Mouse (Mus musculus) left cerebral cortex, adult 11 months (tissue): ENCODE measurements around the gene Wdr34.
"Not testable (repeated sequence)": the region's sequence is repeated elsewhere in the genome, so short reads cannot be mapped to it uniquely, and the experiment has no call there.

ENCODE experiments used
- DNase-seq: peaks from one replicate; pipeline ENCODE4 v3.0.0; 2022; ENCODE audit warnings: low spot score

Wdr34 gene

DNA sequence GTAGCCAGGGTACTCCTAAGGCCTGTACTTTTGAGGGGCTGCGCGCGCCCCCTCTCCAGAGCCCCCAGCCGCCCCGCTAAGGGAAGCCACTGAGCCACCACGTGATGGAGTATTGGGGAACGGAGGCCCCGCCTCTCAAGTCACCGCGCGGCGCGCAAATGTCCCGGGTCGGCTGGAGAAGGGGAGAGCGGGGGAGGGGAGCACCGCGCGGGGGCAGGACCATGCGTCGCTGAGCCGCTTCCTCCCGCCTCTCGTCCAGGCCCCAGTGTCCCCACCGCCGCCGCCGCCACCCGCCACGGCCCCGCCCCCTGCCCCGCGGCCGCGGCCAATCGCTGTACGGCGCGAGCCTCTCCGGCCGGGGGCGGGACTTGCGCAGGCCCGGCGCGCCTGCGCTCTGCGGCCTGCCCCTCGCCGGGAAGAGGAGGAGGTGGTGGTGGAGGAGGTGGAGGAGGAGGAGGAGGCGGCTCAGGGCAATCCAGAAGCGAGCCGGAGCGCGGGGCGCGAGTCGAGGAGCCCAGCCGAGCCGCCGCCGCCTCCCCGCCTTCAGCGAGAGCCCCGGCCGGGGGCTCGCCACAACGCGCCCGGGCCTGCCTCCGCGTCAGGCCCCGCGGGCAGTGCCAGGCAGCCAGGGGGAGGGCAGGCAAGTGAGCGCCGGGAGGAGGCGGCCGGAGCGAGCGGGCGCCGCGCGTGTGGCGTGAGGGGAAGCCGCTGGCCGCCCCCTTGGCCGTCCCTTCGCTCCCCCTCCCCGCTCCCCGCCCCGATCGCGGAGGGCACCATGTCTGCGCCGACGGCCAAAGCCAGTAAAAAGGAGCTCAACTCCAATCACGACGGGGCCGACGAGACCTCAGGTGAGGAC lies 17.6 kb upstream of the Wdr34 start:
- DNase-seq: peak; percentile 87

DNA sequence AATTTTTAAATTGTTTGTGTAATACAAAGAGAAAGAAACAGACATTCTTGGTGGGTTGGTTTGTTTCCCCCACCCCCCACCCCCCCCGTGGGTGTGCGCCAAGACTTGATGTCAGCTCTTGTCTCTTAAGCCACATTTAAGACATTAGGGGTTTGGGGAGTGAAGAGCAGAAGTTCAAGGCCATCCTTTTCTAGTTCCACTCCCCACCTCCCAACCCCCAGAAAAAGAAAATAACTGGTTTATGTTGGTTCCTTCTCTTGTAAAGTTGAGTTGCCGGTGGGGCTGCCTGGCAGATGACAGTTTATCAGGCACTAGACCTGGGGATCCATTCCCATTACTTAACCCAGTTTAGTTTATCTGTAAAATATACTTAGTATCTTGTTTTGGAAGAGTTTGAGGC lies 15.6 kb upstream of the Wdr34 start:
- DNase-seq: no peak

DNA sequence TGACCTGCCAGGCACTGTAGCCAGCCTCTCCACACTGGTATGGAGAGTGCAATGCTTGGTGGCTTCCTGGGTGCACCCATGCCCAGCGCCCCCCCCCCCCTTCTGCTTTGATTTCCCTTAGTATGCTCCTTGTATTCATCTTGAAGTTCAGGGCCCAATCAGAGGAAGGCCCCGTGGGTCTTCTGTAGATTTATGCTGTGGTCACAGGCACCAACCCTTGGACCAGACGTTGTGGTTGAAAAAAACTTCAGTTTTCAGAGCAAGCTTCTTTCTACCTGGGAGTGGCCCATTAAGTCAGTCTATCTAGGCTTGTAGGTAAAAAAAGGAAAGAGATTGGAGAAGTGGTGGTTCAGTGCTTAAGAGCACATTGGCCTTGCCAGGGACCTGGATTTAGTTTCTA lies 15.1 kb upstream of the Wdr34 start:
- DNase-seq: no peak

DNA sequence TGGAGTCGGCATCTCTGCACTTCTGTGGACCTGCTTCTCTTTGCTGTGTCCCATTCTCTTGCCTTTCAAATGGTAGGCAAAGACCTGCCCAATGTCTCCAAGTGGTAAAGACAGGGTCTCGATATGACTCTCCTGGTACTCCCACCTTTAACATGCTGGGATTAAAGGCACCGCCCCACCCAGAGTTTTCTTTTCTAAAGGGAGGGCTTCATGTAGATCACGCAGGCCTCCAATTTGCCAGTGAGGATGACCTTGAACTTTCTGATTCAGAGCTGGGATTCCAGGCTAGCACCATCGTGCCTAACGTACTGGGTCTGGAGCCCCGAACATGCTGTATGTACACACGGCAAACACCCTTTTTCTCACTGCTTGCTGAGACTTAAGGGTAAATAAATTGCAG lies 14.6 kb upstream of the Wdr34 start:
- DNase-seq: no peak

DNA sequence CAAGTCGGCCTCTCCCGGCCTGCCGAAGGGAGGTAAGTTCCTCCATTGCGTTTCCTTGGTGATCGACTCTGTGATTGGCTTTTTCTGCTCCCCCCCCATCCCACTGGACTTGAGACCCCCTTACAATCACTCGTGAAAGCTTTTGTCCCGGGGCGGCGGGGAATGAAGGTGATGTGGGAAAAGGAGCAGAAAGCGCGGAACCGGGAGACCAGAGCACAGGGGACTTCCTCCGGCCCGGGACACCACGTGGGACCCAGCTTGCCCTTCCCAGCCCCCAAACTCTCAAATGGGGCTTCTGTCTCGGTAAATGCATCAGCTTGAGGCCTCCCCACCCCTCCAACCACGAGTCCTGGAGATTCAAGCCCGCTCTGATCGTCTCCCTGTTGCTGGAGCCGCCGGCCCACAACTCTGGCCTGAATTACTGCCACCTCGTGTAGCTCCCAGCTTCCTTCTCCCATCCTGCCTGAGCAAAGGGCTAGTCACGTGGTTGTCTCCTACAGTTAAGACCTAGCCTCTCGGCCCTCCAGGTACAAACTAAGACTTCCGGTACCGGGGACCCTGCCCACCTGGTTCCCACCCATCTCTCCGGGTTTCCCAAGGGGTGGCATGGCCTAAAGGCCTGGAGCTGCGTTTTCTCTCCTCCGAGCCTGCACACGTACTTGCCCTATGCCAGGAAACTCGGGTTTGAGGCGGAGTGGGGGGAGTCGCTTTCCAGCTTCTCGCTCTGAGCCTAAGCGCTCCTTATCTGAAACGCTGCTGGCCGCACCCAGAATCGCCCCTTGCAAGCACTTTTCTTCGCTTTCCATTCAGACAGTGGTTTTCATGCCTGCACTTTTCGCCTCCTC lies 13.8 kb upstream of the Wdr34 start:
- DNase-seq: no peak

DNA sequence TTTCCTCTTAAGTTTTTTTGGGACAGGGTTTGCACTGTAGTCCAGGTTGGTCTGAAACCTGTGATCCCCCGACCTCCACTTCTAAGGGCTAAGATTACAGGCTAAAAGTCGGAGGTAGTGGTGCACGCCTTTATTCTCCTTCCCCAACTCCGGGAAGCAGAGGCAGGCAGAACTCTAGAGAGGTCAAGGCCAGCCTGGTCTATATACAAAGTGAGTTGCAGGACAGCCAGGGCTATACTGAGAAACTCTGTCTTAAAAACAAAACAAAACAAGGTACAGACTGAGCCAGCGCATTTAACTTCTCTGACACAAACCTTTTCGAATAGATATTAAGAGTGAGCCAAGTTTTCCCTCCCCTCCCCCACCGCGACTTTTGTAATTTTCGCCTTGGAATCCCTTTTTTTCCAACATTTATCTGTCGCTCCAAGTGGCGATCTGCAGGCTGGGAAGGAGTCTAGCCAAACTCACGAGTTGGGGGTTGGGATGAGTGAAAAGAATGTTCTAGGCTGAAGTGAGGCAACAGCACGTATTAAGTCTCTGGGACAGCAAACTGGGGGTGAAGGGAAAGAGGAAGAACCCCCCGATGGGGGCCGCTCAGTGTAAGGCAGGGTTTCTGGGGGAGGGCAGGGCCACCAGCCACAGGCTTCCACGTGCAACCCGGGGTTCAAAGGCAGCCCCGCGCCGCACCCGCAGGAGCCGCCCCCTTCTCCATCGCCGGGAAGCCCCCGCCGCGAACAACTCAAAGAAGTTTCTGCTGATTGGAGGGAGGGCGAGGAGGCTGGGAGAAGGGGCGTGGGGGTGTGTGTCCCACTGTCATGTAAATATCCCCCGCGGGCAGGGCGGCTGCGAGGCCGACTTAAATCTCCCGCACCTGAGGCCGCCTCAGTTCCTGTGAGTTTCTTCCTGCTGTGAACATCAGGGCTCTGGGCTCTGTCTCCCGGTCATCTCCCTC lies 12.8 kb upstream of the Wdr34 start:
- no peak for DNase-seq

DNA sequence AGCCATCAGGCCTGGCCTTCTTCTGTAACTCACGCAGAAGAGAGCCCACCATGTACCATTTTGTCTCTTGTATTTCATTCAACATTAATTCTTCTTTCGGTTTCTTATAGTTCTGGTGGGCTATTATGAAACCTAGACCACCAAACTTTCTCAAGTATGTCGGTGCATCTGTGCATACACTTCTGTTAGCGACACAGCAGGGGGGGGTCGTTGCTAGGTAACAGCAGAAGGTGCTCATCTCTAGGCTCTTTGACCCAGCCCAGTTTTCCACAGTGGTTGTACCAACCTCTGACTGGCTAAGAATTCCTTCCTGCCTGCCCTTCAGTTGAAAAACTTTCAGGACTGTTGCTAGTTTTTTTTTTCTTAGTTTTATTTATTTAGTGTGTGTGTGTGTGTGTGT lies 9.7 kb upstream of the Wdr34 start:
- DNase-seq: no peak

DNA sequence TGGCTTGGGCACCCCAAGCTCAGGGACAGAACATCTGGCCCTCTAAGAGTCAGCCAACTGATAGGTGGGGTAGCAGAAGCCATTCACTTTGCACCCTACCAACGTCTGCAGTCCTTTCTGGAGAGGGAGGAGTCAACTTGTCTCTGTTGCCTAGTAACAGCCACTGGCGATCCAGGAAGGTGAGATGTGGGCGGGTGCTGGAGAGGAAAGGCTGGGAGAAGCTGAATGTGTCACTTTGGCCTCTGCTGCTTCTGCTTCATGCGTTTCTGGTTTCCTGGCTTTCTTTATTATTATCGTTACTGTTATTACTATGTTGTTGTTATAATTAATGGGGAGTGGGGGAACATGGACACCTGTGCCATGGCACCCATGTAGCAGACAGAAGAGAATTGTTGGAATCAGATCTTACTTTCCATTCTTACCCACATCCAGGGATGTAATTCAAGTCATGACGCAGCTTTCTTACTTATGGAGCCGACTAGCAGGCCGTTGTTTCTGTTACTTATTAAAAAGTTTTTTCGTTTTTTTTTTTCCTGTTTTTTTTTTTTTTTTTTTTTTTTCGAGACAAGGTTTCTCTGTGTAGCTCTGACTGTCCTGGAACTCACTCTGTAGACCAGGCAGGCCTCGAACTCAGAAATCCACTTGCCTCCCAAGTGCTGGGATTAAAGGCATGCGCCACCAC lies 8.7 kb upstream of the Wdr34 start, which contains the start of gene Set:
Gene Set, plus strand, starts transcription at position 156 of the 682 bp plus-strand sequence.
- no peak for DNase-seq

DNA sequence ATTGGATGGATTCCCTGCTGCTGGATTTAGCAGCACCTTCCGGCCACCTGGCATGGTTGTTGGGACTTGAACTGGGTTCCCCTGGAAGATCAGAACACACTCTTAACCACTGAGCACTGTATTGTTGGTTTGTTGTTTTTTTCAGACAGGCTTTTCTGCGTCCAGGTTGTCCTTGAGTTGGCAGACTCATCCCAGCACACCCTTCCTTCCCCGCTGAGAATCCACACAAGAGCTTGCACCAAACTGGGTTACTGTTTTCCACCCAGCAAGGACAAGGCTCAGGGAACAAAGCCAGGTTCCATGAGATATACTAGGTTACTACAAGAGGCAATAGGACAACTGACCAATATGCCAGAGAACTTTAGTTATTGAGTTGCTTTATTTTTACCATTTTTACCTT lies 8.1 kb upstream of the Wdr34 start:
- DNase-seq: no peak

DNA sequence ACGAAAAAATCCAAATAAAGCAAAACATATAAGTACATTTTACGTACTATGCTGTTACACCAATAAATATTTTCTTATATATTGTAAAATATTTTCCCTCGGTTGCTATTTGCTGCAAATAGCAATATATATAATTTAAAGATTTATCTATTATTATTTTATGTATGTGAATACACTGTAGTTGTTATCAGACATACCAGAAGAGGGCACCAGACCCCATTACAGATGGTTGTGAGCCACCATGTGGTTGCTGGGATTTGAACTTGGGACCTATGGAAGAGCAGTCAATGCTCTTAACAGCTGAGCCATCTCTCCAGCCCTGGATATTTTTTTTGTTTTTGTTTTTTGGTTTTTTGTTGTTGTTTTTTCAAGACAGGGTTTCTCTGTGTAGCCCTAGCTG lies 6.6 kb upstream of the Wdr34 start:
- DNase-seq: not testable (repeated sequence)

DNA sequence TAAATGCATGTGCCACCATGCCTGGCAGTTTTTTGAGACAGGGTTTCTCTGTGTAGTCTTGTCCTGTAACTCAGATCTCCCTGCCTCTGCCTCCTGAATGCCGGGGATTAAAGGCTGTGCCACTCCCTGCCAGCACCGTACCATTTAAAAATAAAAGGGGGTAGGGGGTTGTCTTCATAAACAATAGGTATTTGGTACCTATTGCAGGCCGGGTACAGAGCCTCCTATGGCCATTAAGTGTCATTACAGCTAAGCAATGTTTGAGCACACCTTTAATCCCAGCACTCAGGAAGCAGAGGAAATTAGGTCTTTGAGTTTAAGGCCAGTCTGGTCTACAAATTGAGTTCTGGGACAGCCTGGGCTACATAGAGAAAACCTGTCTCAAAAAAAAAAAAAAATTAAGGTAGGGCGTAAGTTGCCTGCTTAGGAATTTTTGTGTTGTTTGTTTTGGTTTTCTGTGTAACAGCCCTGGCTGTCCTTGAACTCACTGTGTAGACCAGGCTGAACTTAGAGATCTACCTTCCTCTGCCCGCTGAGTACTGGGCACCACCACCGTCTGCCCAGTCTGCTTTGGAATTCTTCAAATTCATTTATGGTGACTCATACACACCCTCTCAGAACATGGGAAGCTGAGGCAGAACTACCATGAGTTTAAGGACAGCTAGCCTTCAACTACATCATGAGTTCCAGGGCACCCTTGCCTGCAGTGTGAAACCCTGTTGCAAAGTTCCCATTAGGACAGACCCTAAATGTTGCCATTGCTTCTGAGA lies 3.5 kb upstream of the Wdr34 start:
- DNase-seq: no peak

DNA sequence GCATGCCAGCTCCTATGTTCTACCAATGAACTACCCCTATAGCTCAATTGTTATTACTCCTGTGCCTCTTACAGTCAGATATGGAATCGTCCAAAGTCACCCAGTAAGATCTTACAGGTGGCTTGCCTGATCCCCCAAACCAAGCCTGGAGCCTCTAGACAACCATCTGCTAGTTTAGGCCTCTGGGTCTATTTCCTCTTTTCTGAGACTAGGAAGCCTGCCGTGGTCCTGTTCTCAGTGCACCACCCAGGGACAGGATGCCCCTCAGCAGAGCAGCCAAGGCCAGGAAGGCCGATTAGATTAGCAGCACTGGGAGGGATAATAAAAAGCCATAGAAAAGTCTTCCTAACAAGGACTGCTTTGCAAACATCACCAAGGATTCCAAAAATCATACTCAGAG lies 1.1 kb upstream of the Wdr34 start:
- DNase-seq: no peak

DNA sequence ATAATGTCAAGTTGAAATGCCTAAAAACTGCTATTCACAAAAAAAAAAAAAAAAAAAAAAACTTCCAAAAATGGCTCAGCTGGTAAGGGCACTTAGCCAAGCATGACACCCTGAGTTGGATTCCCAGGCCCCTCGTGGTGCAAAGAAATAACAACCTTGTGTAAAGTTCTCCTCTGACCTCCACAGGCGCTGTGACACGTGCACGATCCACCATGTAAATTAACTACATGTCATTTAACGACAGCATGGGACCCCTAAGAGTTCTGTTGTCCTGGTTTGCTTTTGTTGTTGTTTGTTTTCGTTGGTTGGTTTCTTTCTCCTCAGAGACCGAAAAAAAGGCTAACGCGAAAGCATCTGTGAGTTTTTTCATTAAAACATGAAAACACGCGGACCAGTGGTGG lies 580 bp downstream of the Wdr34 start:
- no peak for DNase-seq

DNA sequence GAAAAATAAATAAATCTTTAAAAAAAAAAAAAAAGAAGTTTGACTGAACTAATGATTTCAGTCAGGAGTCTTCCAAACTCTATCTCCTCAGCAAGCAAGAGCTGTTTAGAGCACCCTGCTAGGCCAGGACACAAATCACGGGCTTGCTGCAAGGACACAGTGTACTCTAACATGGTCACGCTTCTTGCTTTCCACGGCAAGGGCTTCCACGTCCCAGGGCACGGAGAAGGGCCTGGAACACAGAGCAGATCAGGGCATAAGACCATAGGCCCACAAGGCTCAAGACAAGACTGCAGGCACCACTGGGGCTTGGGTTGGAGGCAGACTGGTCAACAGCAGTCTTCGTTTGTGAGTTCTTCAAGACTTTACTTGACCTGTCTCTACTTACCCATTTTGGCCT lies 1.6 kb downstream of the Wdr34 start:
- DNase-seq: no peak

DNA sequence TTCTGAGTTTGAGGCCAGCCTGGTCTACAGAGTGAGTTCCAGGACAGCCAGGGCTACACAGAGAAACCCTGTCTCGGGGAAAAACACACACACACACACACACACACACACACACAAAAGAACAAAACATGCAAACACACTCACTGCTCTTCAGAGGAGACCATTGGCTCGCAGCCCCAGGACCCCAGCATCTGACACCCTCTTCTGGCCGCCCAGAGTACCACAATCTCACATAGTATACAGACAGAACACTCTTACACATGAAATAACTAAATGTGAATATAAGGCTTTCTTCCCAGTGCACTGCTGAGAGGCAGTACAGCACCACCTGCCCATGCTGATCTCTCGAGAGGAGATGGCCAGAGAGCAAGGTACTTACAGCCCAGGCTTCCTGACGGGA lies 4.1 kb downstream of the Wdr34 start:
- DNase-seq: no peak

DNA sequence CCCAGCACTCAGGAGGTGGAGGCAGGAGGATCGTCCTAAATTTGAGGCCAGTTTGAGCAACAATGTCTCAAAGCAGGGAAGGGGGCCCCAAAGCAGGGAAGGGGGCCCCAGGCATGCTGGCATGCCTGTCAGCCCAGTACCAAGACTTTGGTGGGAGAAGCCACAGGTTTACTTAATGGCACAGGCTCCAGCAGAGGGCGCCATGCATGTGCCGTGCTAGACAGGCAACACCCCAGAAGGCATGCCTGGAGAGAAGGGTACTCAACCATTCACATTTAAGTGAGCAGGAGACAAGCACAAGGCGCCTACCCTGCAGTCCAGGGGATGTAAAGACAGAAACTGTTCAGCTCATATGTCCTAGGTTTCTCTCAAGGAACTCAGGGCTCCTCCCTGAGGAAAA lies 6.2 kb downstream of the Wdr34 start:
- DNase-seq: no peak

DNA sequence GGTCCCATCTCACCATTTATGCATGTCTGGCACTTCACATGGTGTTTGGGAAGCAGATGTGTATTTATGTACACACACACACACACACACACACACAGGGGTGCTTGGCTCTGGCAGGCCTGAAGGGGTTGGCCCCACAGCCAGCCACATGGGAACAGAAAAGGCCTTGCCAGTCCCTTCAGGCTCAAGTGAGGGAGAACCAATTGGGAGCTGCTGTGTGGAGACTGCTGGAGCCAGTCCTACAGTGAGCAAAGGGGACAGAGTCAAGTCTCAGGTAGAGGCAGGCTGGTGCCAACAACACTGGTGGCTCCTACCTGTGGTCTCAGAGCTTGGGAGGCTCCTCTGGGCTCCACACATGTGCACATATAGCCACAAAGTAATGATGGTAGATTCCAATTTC lies 9.0 kb downstream of the Wdr34 start:
- DNase-seq: no peak

DNA sequence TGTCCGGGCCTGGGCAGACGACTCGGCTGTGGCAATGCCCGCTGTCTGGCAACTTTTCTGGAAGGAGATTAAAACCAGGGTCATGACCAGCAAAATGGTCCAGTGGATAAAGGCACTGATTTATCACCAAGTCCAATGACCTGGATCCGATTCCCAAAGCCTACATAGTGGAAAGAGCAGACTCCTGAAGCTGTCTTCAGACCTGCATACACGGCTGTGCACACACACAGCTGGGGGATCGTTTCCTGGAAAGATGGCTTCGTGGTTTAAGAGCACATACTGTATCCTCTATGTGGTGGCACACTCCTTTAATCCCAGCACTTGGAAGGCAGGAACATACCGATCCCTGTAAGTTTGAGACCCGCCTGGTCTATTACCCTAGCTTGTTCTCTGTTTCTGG lies 10.3 kb downstream of the Wdr34 start:
- no peak for DNase-seq

DNA sequence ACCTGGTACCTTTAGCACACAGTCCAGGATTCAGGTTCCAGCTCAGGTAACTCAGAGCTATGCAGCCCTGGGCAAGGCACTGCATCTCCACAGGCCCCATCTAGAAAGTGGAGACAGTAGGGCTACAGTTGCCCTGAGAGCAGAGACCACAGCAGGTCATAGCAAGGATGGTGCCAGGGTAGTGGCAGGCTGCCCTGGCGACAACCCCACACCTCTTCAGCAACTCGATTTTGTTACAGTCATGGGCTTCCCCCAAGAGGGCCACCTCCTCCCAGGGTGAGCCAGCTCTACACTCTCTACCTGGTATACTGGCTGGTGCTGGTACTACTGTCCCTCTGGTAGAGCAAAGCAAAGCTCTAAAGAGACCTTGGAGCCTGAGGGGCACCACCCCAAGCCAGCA lies 10.9 kb downstream of the Wdr34 start:
- no peak for DNase-seq

DNA sequence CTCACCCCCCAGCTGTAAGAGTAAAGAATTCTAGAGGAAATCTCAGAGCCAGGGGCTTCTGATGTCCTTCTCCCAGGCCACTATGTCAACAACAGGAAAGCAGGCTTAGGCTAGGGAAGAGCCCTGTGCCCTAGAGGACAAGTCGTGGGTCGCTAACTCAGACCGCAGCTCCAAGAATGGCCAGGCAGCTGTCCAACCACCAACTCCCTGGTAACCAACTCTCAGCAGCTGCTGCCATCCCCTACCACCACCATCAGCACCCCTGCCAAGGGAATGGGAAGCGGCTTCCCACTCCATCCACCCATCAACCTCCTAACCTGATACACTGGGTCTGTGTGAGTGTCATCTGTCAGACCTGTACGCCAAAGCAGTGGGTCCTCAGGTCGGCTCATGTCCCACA lies 15.7 kb downstream of the Wdr34 start:
- DNase-seq: no peak
